Mouse (Mus musculus) cerebellum, adult 2 months (tissue): ENCODE measurements around the gene Rbms3.

Source experiments
- CTCF ChIP-seq: fragments of 200-500 bp; IDR thresholded peaks from 2 replicates; pipeline ENCODE4 v1.5.1; 2011; ENCODE audit warnings: low read depth, mild to moderate bottlenecking, control low read depth, low read length, moderate library complexity, borderline replicate concordance; ENCODE audit not compliant: insufficient read depth
- POLR2A ChIP-seq: fragments of 200-500 bp; IDR thresholded peaks from 2 replicates; pipeline ENCODE4 v1.6.1; 2011; ENCODE audit warnings: low read length, control low read depth, borderline replicate concordance; ENCODE audit not compliant: insufficient read depth

GRCm38 (mm10) chr9:116657141-116657540 lies 972.6 kb downstream of the Rbms3 start:
- TF ChIP-seq CTCF: no peak
- TF ChIP-seq POLR2A: no peak
